Mouse (Mus musculus) heart, embryonic 10.5 days (tissue): ENCODE data around the gene Srebf2. TPM values are rescaled to one million over a fixed set of nuclear protein-coding genes. Genes with fewer than 3 reads are reported as not detected.
A peak's percentile ranks its signal among the peaks of the same experiment; 100 is the strongest.
"Not testable (repeated sequence)": the region's sequence is repeated elsewhere in the genome, so short reads cannot be mapped to it uniquely, and the experiment has no call there.

ENCODE experiments used
- DNase-seq: peaks from one replicate; pipeline ENCODE4 v3.0.0-alpha.2; 2017; ENCODE audit warnings: low spot score
- H3K27ac ChIP-seq: fragments of 300-500 bp; sonication (generic); 2 replicates; pipeline ENCODE4 v1.5.1; 2016; ENCODE audit warnings: mild to moderate bottlenecking
- H3K27me3 ChIP-seq: fragments of 300-500 bp; sonication (generic); 2 replicates; pipeline ENCODE4 v1.6.1; 2016; ENCODE audit warnings: mild to moderate bottlenecking; ENCODE audit not compliant: poor library complexity, insufficient read depth, severe bottlenecking
- H3K36me3 ChIP-seq: fragments of 300-500 bp; sonication (generic); 2 replicates; pipeline ENCODE4 v1.6.1; 2016; ENCODE audit warnings: mild to moderate bottlenecking, moderate library complexity
- H3K4me1 ChIP-seq: fragments of 300-500 bp; sonication (generic); 2 replicates; pipeline ENCODE4 v1.6.1; 2016; ENCODE audit warnings: mild to moderate bottlenecking
- H3K4me3 ChIP-seq: fragments of 300-500 bp; sonication (generic); 2 replicates; pipeline ENCODE4 v1.5.1; 2016; ENCODE audit warnings: mild to moderate bottlenecking, moderate library complexity
- H3K9me3 ChIP-seq: fragments of 300-500 bp; sonication (generic); 2 replicates; pipeline ENCODE4 v1.6.1; 2016; ENCODE audit warnings: mild to moderate bottlenecking, moderate library complexity
- WGBS: fragments of 180-500 bp; shearing (Covaris S2); methylation state at CpG from one replicate; pipeline ENCODE4 v1.1.7; 2016; 5-methylcytosine and 5-hydroxymethylcytosine counted together
- polyA plus RNA-seq: library from polyadenylated mRNA; unstranded; fragments of >200 nt; fragmentation: Nextera tagmentation; extraction: Ambion mirVana; gene quantifications from 2 replicates; pipeline ENCODE4 v1.2.1, GENCODE M21; 2016

Gene Srebf2
- 129 and 133 TPM in 2 replicates for polyA plus RNA-seq

- Histone ChIP-seq H3K27me3 (no peaks in the 10 kb centered on the region), H3K9me3 (no peaks in the 10 kb centered on the region), H3K4me3 (peak within 1 kb of the TSS; percentile 94), H3K4me1 (peaks cover 57% of the 10 kb centered on the region), H3K27ac (peak within 1 kb of the TSS; percentile 97), H3K36me3 (peaks cover 4% of the 10 kb centered on the region)
- DNase-seq = peak; percentile 100
- WGBS = under 1% methylated on average over 76 of the region's 79 CpGs
These were observed at the start of gene Srebf2 for GRCm38 (mm10) chr15:82146770-82147610. Gene Srebf2 (plus strand): TSS chr15:82147181.

GRCm38 (mm10) chr15:82106953-82107555 lies 39.9 kb upstream of the Srebf2 start:
- peak; percentile 79 for DNase-seq
- Histone ChIP-seq H3K27me3 (peaks cover 32% of the 10 kb centered on the region), H3K4me1 (no peaks in the 10 kb centered on the region), H3K36me3 (no peaks in the 10 kb centered on the region), H3K9me3 (no peaks in the 10 kb centered on the region), H3K4me3 (no peak overlapping the region), H3K27ac (no peak overlapping the region)
- 20% methylated on average over 8 of the region's 8 CpGs for WGBS

- Histone ChIP-seq H3K27me3 (no peaks in the 10 kb centered on the region; the same call in 1 of the 2 replicates), H3K27ac (no peak overlapping the region), H3K36me3 (no peaks in the 10 kb centered on the region), H3K4me1 (no peaks in the 10 kb centered on the region), H3K4me3 (no peak overlapping the region), H3K9me3 (no peaks in the 10 kb centered on the region)
- DNase-seq = no peak
- 85% methylated on average over 8 of the region's 8 CpGs for WGBS
These were observed 26.4 kb upstream of the Srebf2 start for GRCm38 (mm10) chr15:82120544-82120943.

- not testable (repeated sequence) for H3K27me3 ChIP-seq, H3K27ac ChIP-seq, DNase-seq, H3K4me3 ChIP-seq, H3K9me3 ChIP-seq
- Histone ChIP-seq H3K36me3 (peaks cover 11% of the 10 kb centered on the region), H3K4me1 (peaks cover 16% of the 10 kb centered on the region)
- WGBS = 86% methylated on average over 4 of the region's 4 CpGs
These were observed 20.3 kb upstream of the Srebf2 start for GRCm38 (mm10) chr15:82126690-82127089.

GRCm38 (mm10) chr15:82127426-82128374 lies 19.3 kb upstream of the Srebf2 start, which contains the start of gene Ccdc134:
Gene Ccdc134 (plus strand): TSS chr15:82127922.
- H3K27ac ChIP-seq = peak within 1 kb of the TSS; percentile 92
- peaks cover 16% of the 10 kb centered on the region for H3K4me1 ChIP-seq
- peak within 1 kb of the TSS; percentile 81 for H3K4me3 ChIP-seq
- DNase-seq = peak; percentile 98
- H3K36me3 ChIP-seq = peaks cover 15% of the 10 kb centered on the region
- peaks cover 7% of the 10 kb centered on the region; the same call in 1 of the 2 replicates for H3K27me3 ChIP-seq
- no peaks in the 10 kb centered on the region for H3K9me3 ChIP-seq
- 1% methylated on average over 74 of the region's 74 CpGs for WGBS

- no peak for DNase-seq
- H3K4me1 ChIP-seq = peaks cover 16% of the 10 kb centered on the region
- WGBS = 0% methylated on average over 5 of the region's 5 CpGs
- peak overlapping the region; percentile 81 for H3K4me3 ChIP-seq
- peaks cover 7% of the 10 kb centered on the region; the same call in 1 of the 2 replicates for H3K27me3 ChIP-seq
- peaks cover 15% of the 10 kb centered on the region for H3K36me3 ChIP-seq
- no peaks in the 10 kb centered on the region for H3K9me3 ChIP-seq
- peak overlapping the region; percentile 92 for H3K27ac ChIP-seq
These were observed 18.6 kb upstream of the Srebf2 start for GRCm38 (mm10) chr15:82128398-82128797.

- no peak for DNase-seq
- no peak overlapping the region for H3K27ac ChIP-seq
- no peak overlapping the region for H3K4me3 ChIP-seq
- no peaks in the 10 kb centered on the region for H3K9me3 ChIP-seq
- H3K36me3 ChIP-seq = peaks cover 17% of the 10 kb centered on the region
- H3K27me3 ChIP-seq = peaks cover 7% of the 10 kb centered on the region; the same call in 1 of the 2 replicates
- WGBS = 56% methylated on average over 7 of the region's 7 CpGs
- H3K4me1 ChIP-seq = peaks cover 24% of the 10 kb centered on the region
These were observed 16.4 kb upstream of the Srebf2 start for GRCm38 (mm10) chr15:82130599-82130998.

GRCm38 (mm10) chr15:82135372-82135771 lies 11.6 kb upstream of the Srebf2 start:
- H3K4me3 ChIP-seq = no peak overlapping the region
- H3K9me3 ChIP-seq = no peaks in the 10 kb centered on the region
- H3K4me1 ChIP-seq = peaks cover 15% of the 10 kb centered on the region; the same call in 1 of the 2 replicates
- 69% methylated on average over 4 of the region's 4 CpGs for WGBS
- DNase-seq = no peak
- H3K27ac ChIP-seq = no peak overlapping the region; the same call in 1 of the 2 replicates
- H3K36me3 ChIP-seq = peaks cover 17% of the 10 kb centered on the region
- H3K27me3 ChIP-seq = no peaks in the 10 kb centered on the region; the same call in 1 of the 2 replicates

GRCm38 (mm10) chr15:82138565-82138964 lies 8.4 kb upstream of the Srebf2 start:
- WGBS = 64% methylated on average over 4 of the region's 4 CpGs
- peaks cover 34% of the 10 kb centered on the region for H3K4me1 ChIP-seq
- no peak for DNase-seq
- H3K27ac ChIP-seq = no peak overlapping the region
- H3K4me3 ChIP-seq = no peak overlapping the region
- H3K9me3 ChIP-seq = no peaks in the 10 kb centered on the region
- no peaks in the 10 kb centered on the region for H3K27me3 ChIP-seq
- H3K36me3 ChIP-seq = peaks cover 9% of the 10 kb centered on the region; the same call in 1 of the 2 replicates

- H3K4me1 ChIP-seq = peaks cover 38% of the 10 kb centered on the region
- 0 out of 2 replicates have a peak, but pooled peaks cover 7% of the 10 kb centered on the region for H3K36me3 ChIP-seq
- no peak overlapping the region for H3K27ac ChIP-seq
- no peaks in the 10 kb centered on the region for H3K9me3 ChIP-seq
- H3K4me3 ChIP-seq = no peak overlapping the region
- WGBS = 86% methylated on average over 8 of the region's 8 CpGs
- no peak for DNase-seq
- H3K27me3 ChIP-seq = no peaks in the 10 kb centered on the region
These were observed 7.8 kb upstream of the Srebf2 start for GRCm38 (mm10) chr15:82139196-82139595.

GRCm38 (mm10) chr15:82140355-82140754 lies 6.6 kb upstream of the Srebf2 start:
- WGBS = 50% methylated on average over 3 of the region's 3 CpGs
- no peak for DNase-seq
- Histone ChIP-seq H3K9me3 (no peaks in the 10 kb centered on the region), H3K36me3 (0 out of 2 replicates have a peak, but pooled peaks cover 7% of the 10 kb centered on the region), H3K27ac (peak overlapping the region; percentile 79), H3K27me3 (no peaks in the 10 kb centered on the region), H3K4me3 (no peak overlapping the region), H3K4me1 (peaks cover 43% of the 10 kb centered on the region)

- Histone ChIP-seq H3K27me3 (no peaks in the 10 kb centered on the region), H3K4me1 (peaks cover 71% of the 10 kb centered on the region), H3K9me3 (no peaks in the 10 kb centered on the region), H3K36me3 (0 out of 2 replicates have a peak, but pooled peaks cover 7% of the 10 kb centered on the region), H3K27ac (peak overlapping the region; percentile 97), H3K4me3 (no peak overlapping the region)
- WGBS = 83% methylated on average over 5 of the region's 5 CpGs
- DNase-seq = no peak
These were observed 2.8 kb upstream of the Srebf2 start for GRCm38 (mm10) chr15:82144157-82144556.
